Comparison of ENCODE assay signal across 22 mouse cellular contexts in genomic region chr19:51648586-51649158, GRCm38 (mm10).
DNase-seq lines count a peak whose midpoint lies in the region; ATAC-seq and TF ChIP-seq lines count a peak whose summit lies in the region.
"Had no signal": no experiment of that assay in that cellular context is flagged by ENCODE, and none has a peak within 500 bp of the region (broad histone marks: within the 10 kb centered on the region; RNA-seq: fewer than 3 reads in every experiment).

No protein-coding gene starts in this region.

- intact Hi-C loops in left cerebral cortex, postnatal 4 days (cut with DNase I), result no loop called here

- no peaks in the 10 kb centered on the region for H3K36me3 ChIP-seq in forebrain, embryonic 13.5 days (ENCODE audit: poor library complexity, severe bottlenecking)
- no peaks in the 10 kb centered on the region for H3K36me3 ChIP-seq in forebrain, embryonic 10.5 days (replicated peaks)
- H3K36me3 ChIP-seq: embryonic facial prominence, embryonic 13.5 days; heart, embryonic 10.5 days; hindbrain, embryonic 12.5 days had no signal

- no peak overlapping the region for H3K4me3 ChIP-seq in forebrain, embryonic 13.5 days
- no peak overlapping the region for H3K4me3 ChIP-seq in forebrain, embryonic 10.5 days
- H3K4me3 ChIP-seq: embryonic facial prominence, embryonic 13.5 days; heart, embryonic 10.5 days; hindbrain, embryonic 12.5 days had no signal

- no peaks in the 10 kb centered on the region for H3K9me3 ChIP-seq in forebrain, embryonic 13.5 days (replicated peaks)
- no peaks in the 10 kb centered on the region for H3K9me3 ChIP-seq in forebrain, embryonic 10.5 days
- H3K9me3 ChIP-seq: embryonic facial prominence, embryonic 13.5 days; heart, embryonic 10.5 days; hindbrain, embryonic 12.5 days had no signal

- H3K27ac ChIP-seq in forebrain, embryonic 13.5 days, result no peak overlapping the region
- H3K27ac ChIP-seq in forebrain, embryonic 10.5 days, result no peak overlapping the region
- H3K27ac ChIP-seq: embryonic facial prominence, embryonic 13.5 days; heart, embryonic 10.5 days; hindbrain, embryonic 12.5 days had no signal

- ATAC-seq in forebrain, embryonic 13.5 days, result peak; percentile 66; the same call in 1 of the 2 replicates
- ATAC-seq: intestine, embryonic 16.5 days had no signal

- H3K4me1 ChIP-seq in forebrain, embryonic 13.5 days, result no peaks in the 10 kb centered on the region
- H3K4me1 ChIP-seq in forebrain, embryonic 10.5 days, result no peaks in the 10 kb centered on the region
- H3K4me1 ChIP-seq: embryonic facial prominence, embryonic 13.5 days; heart, embryonic 10.5 days; hindbrain, embryonic 12.5 days had no signal

- H3K27me3 ChIP-seq in forebrain, embryonic 13.5 days, result no peaks in the 10 kb centered on the region
- no peaks in the 10 kb centered on the region for H3K27me3 ChIP-seq in forebrain, embryonic 10.5 days (ENCODE audit: poor library complexity, severe bottlenecking)
- H3K27me3 ChIP-seq: CH12.LX; embryonic facial prominence, embryonic 13.5 days; hindbrain, embryonic 12.5 days had no signal

- H3K9ac ChIP-seq in forebrain, embryonic 13.5 days, result no peak overlapping the region
- H3K9ac ChIP-seq: embryonic facial prominence, embryonic 13.5 days; hindbrain, embryonic 12.5 days had no signal

- H3K4me2 ChIP-seq in forebrain, embryonic 13.5 days, result no peak overlapping the region
- H3K4me2 ChIP-seq: embryonic facial prominence, embryonic 13.5 days; hindbrain, embryonic 12.5 days had no signal

- no peak for DNase-seq in forebrain, embryonic 10.5 days (ENCODE audit: extremely low spot score, low spot score)
- DNase-seq in left cerebral cortex, postnatal 4 days, result peak; percentile 3
- no peak for DNase-seq in left cerebral cortex, adult 18-20 months (ENCODE audit: low spot score in 2 of 2)
- peak; percentile 50 for DNase-seq in brain, embryonic 14.5 days (ENCODE audit: low read depth)
- peak; percentile 11 for DNase-seq in retina, embryonic 14.5 days (ENCODE audit: low spot score)
- no peak for DNase-seq in layer of hippocampus, postnatal 36 days
- no peak for DNase-seq in left cerebral cortex, adult 9 months (ENCODE audit: low spot score in 2 of 2)
- DNase-seq: adrenal gland, adult 2 months; adrenal gland, postnatal 36 days; cerebellum, adult 18-20 months; cerebellum, postnatal 36 days; gastrocnemius, postnatal 10 days; heart, adult 18-20 months; heart, postnatal 10 days; heart, postnatal 4 days; kidney, adult 2 months had no signal

- no peak for TF ChIP-seq CTCF in brain, embryonic 14.5 days (IDR thresholded peaks at IDR 0.05; ENCODE audit: borderline replicate concordance, extremely low read depth, insufficient read depth, insufficient read length)

- 82% methylated on average over 3 of the region's 3 CpGs for whole genome bisulfite sequencing in forebrain, embryonic 13.5 days
- WGBS in forebrain, embryonic 10.5 days, result 80% methylated on average over 3 of the region's 3 CpGs

- TF ChIP-seq POLR2A in brain, embryonic 14.5 days (IDR thresholded peaks at IDR 0.05; ENCODE audit: borderline replicate concordance, extremely low read depth, insufficient read depth, insufficient read length, poor library complexity, severe bottlenecking), result no peak

Comparison
In these comparisons a context has a peak if more than half of its experiments do, and no peak if none do; other contexts are left out.
1. DNase-seq: peak in left cerebral cortex, postnatal 4 days (single experiment), brain, embryonic 14.5 days (single experiment) and retina, embryonic 14.5 days (single experiment); none in forebrain, embryonic 10.5 days (single experiment), left cerebral cortex, adult 18-20 months (0 of 2), layer of hippocampus, postnatal 36 days (0 of 2) and left cerebral cortex, adult 9 months (0 of 2).